Mouse (Mus musculus) forebrain, embryonic 10.5 days (tissue): Measurements from ENCODE around the gene Sc5d. TPM values are rescaled to one million over a fixed set of nuclear protein-coding genes. Genes with fewer than 3 reads are reported as not detected.
A peak's percentile ranks its signal among the peaks of the same experiment; 100 is the strongest.

Experiments
- DNase-seq: peaks from one replicate; pipeline ENCODE4 v3.0.0-alpha.2; 2017; ENCODE audit warnings: low spot score; ENCODE audit errors: extremely low spot score
- H3K27ac ChIP-seq: fragments of 300-500 bp; sonication (generic); 2 replicates; pipeline ENCODE4 v1.5.1; 2016; ENCODE audit warnings: mild to moderate bottlenecking
- H3K27me3 ChIP-seq: fragments of 300-500 bp; sonication (generic); 2 replicates; pipeline ENCODE4 v1.6.1; 2016; ENCODE audit warnings: mild to moderate bottlenecking; ENCODE audit not compliant: poor library complexity, severe bottlenecking
- H3K36me3 ChIP-seq: fragments of 300-500 bp; sonication (generic); replicated peaks from 2 replicates; pipeline ENCODE4 v1.6.1; 2016; ENCODE audit warnings: mild to moderate bottlenecking, moderate library complexity
- H3K4me1 ChIP-seq: fragments of 300-500 bp; sonication (generic); 2 replicates; pipeline ENCODE4 v1.6.1; 2016
- H3K4me3 ChIP-seq: fragments of 300-500 bp; sonication (generic); 2 replicates; pipeline ENCODE4 v1.5.1; 2016; ENCODE audit warnings: mild to moderate bottlenecking, moderate library complexity
- H3K9me3 ChIP-seq: fragments of 300-500 bp; sonication (generic); 2 replicates; pipeline ENCODE4 v1.6.1; 2016; ENCODE audit warnings: mild to moderate bottlenecking, moderate library complexity
- WGBS: fragments of 180-500 bp; shearing (Covaris S2); methylation state at CpG from one replicate; pipeline ENCODE4 v1.1.7; 2016; 5-methylcytosine and 5-hydroxymethylcytosine counted together
- polyA plus RNA-seq: library from polyadenylated mRNA; unstranded; fragments of >200 nt; fragmentation: Nextera tagmentation; extraction: Ambion mirVana; gene quantifications from 2 replicates; pipeline ENCODE4 v1.2.1, GENCODE M21; 2016

The Sc5d gene
- 68.8 and 70.8 TPM in 2 replicates for polyA plus RNA-seq

- peak within 1 kb of the TSS; percentile 94 for H3K27ac ChIP-seq
- peak; percentile 91 for DNase-seq
- under 1% methylated on average over 49 of the region's 49 CpGs for WGBS
- peaks cover 28% of the 10 kb centered on the region for H3K36me3 ChIP-seq
- peaks cover 31% of the 10 kb centered on the region for H3K4me1 ChIP-seq
- H3K27me3 ChIP-seq: 0 out of 2 replicates have a peak, but pooled peaks cover 4% of the 10 kb centered on the region
- H3K4me3 ChIP-seq: peak within 1 kb of the TSS; percentile 92
- H3K9me3 ChIP-seq: no peaks in the 10 kb centered on the region
Measured at GRCm38 (mm10) chr9:42264145-42264544, at the start of gene Sc5d. TSS of gene Sc5d (minus strand) at chr9:42264256.

- Histone ChIP-seq H3K27me3 (no peaks in the 10 kb centered on the region), H3K4me1 (no peaks in the 10 kb centered on the region), H3K9me3 (no peaks in the 10 kb centered on the region), H3K27ac (no peak overlapping the region), H3K4me3 (no peak overlapping the region), H3K36me3 (no peaks in the 10 kb centered on the region)
- WGBS: 90% methylated on average over 3 of the region's 3 CpGs
- DNase-seq: no peak
Measured at GRCm38 (mm10) chr9:42311311-42311710, 47.3 kb upstream of the Sc5d start.

GRCm38 (mm10) chr9:42303894-42304293 lies 39.8 kb upstream of the Sc5d start:
- H3K36me3 ChIP-seq: no peaks in the 10 kb centered on the region

GRCm38 (mm10) chr9:42301082-42301633 lies 37.1 kb upstream of the Sc5d start:
- DNase-seq: no peak
- no peak overlapping the region for H3K27ac ChIP-seq
- H3K27me3 ChIP-seq: no peaks in the 10 kb centered on the region
- 93% methylated on average over 6 of the region's 6 CpGs for WGBS
- no peaks in the 10 kb centered on the region for H3K36me3 ChIP-seq
- no peak overlapping the region for H3K4me3 ChIP-seq
- no peaks in the 10 kb centered on the region for H3K4me1 ChIP-seq
- H3K9me3 ChIP-seq: no peaks in the 10 kb centered on the region

More at GRCm38 (mm10) chr9:42303894-42304293, 39.8 kb upstream of the Sc5d start:
- no peak for DNase-seq
- no peaks in the 10 kb centered on the region for H3K4me1 ChIP-seq
- H3K27me3 ChIP-seq: no peaks in the 10 kb centered on the region
- WGBS: 88% methylated on average over 4 of the region's 4 CpGs
- no peak overlapping the region for H3K27ac ChIP-seq
- H3K9me3 ChIP-seq: no peaks in the 10 kb centered on the region
- no peak overlapping the region for H3K4me3 ChIP-seq

- Histone ChIP-seq H3K27me3 (no peaks in the 10 kb centered on the region), H3K4me1 (peaks cover 12% of the 10 kb centered on the region), H3K36me3 (no peaks in the 10 kb centered on the region), H3K27ac (no peak overlapping the region), H3K9me3 (no peaks in the 10 kb centered on the region), H3K4me3 (no peak overlapping the region)
- WGBS: 90% methylated on average over 10 of the region's 10 CpGs
- DNase-seq: no peak
Measured at GRCm38 (mm10) chr9:42296297-42296922, 32.4 kb upstream of the Sc5d start.

GRCm38 (mm10) chr9:42294131-42294530 lies 30.1 kb upstream of the Sc5d start:
- Histone ChIP-seq H3K4me1 (peaks cover 12% of the 10 kb centered on the region), H3K27ac (no peak overlapping the region), H3K27me3 (no peaks in the 10 kb centered on the region), H3K9me3 (no peaks in the 10 kb centered on the region), H3K4me3 (no peak overlapping the region), H3K36me3 (no peaks in the 10 kb centered on the region)
- no peak for DNase-seq
- WGBS: 81% methylated on average over 2 of the region's 2 CpGs

- Histone ChIP-seq H3K36me3 (no peaks in the 10 kb centered on the region), H3K4me3 (no peak overlapping the region), H3K9me3 (no peaks in the 10 kb centered on the region), H3K27me3 (no peaks in the 10 kb centered on the region), H3K27ac (no peak overlapping the region), H3K4me1 (peaks cover 12% of the 10 kb centered on the region)
- 86% methylated on average over 3 of the region's 3 CpGs for WGBS
- no peak for DNase-seq
Measured at GRCm38 (mm10) chr9:42293596-42293995, 29.5 kb upstream of the Sc5d start.

- Histone ChIP-seq H3K27me3 (no peaks in the 10 kb centered on the region), H3K4me1 (peaks cover 12% of the 10 kb centered on the region), H3K36me3 (no peaks in the 10 kb centered on the region), H3K9me3 (no peaks in the 10 kb centered on the region), H3K4me3 (no peak overlapping the region), H3K27ac (no peak overlapping the region)
- DNase-seq: no peak
- WGBS: 40% methylated on average over 7 of the region's 7 CpGs
Measured at GRCm38 (mm10) chr9:42293051-42293450, 29.0 kb upstream of the Sc5d start.

GRCm38 (mm10) chr9:42279676-42280075 lies 15.6 kb upstream of the Sc5d start:
- no peak overlapping the region for H3K27ac ChIP-seq
- 84% methylated on average over 4 of the region's 4 CpGs for WGBS

GRCm38 (mm10) chr9:42278046-42278445 lies 14.0 kb upstream of the Sc5d start:
- H3K4me1 ChIP-seq: no peaks in the 10 kb centered on the region
- H3K36me3 ChIP-seq: no peaks in the 10 kb centered on the region
- DNase-seq: no peak
- H3K9me3 ChIP-seq: no peaks in the 10 kb centered on the region
- H3K4me3 ChIP-seq: no peak overlapping the region
- no peak overlapping the region for H3K27ac ChIP-seq
- 85% methylated on average over 3 of the region's 3 CpGs for WGBS
- no peaks in the 10 kb centered on the region for H3K27me3 ChIP-seq

More at GRCm38 (mm10) chr9:42279676-42280075, 15.6 kb upstream of the Sc5d start:
- Histone ChIP-seq H3K4me1 (no peaks in the 10 kb centered on the region), H3K27me3 (no peaks in the 10 kb centered on the region), H3K9me3 (no peaks in the 10 kb centered on the region), H3K36me3 (no peaks in the 10 kb centered on the region), H3K4me3 (no peak overlapping the region)
- no peak for DNase-seq

- 91% methylated on average over 1 of the region's 1 CpGs for WGBS
- Histone ChIP-seq H3K36me3 (no peaks in the 10 kb centered on the region), H3K27ac (no peak overlapping the region), H3K27me3 (no peaks in the 10 kb centered on the region), H3K4me3 (no peak overlapping the region), H3K9me3 (no peaks in the 10 kb centered on the region), H3K4me1 (no peaks in the 10 kb centered on the region)
- DNase-seq: no peak
Measured at GRCm38 (mm10) chr9:42277606-42278005, 13.6 kb upstream of the Sc5d start.

- H3K4me1 ChIP-seq: no peaks in the 10 kb centered on the region
- no peak overlapping the region for H3K4me3 ChIP-seq
- no peak for DNase-seq
- no peaks in the 10 kb centered on the region for H3K9me3 ChIP-seq
- H3K36me3 ChIP-seq: no peaks in the 10 kb centered on the region
- no peaks in the 10 kb centered on the region for H3K27me3 ChIP-seq
- no peak overlapping the region for H3K27ac ChIP-seq
Measured at GRCm38 (mm10) chr9:42277162-42277561, 13.1 kb upstream of the Sc5d start.

- Histone ChIP-seq H3K27ac (no peak overlapping the region), H3K4me3 (no peak overlapping the region), H3K36me3 (no peaks in the 10 kb centered on the region), H3K4me1 (no peaks in the 10 kb centered on the region), H3K9me3 (no peaks in the 10 kb centered on the region), H3K27me3 (no peaks in the 10 kb centered on the region)
- 68% methylated on average over 11 of the region's 11 CpGs for WGBS
- DNase-seq: no peak
Measured at GRCm38 (mm10) chr9:42275761-42276145, 11.7 kb upstream of the Sc5d start.
